Mouse (Mus musculus) heart, adult 2 months (tissue): ENCODE measurements around the gene Trmt61a.

Experiments
- CTCF ChIP-seq: fragments of 200-600 bp; IDR thresholded peaks from 2 replicates; pipeline ENCODE4 v1.8.1; 2022; ENCODE audit warnings: antibody characterized with exemption, mild to moderate bottlenecking, moderate library complexity
- EP300 ChIP-seq: fragments of 200-500 bp; IDR thresholded peaks from 2 replicates; pipeline ENCODE4 v1.6.1; 2011; ENCODE audit warnings: low read depth, low read length, control low read depth; ENCODE audit not compliant: insufficient read depth
- POLR2A ChIP-seq: fragments of 200-500 bp; IDR thresholded peaks from 2 replicates; pipeline ENCODE4 v1.6.1; 2011; ENCODE audit warnings: mild to moderate bottlenecking, low read depth, low read length, control low read depth; ENCODE audit not compliant: insufficient read depth

DNA sequence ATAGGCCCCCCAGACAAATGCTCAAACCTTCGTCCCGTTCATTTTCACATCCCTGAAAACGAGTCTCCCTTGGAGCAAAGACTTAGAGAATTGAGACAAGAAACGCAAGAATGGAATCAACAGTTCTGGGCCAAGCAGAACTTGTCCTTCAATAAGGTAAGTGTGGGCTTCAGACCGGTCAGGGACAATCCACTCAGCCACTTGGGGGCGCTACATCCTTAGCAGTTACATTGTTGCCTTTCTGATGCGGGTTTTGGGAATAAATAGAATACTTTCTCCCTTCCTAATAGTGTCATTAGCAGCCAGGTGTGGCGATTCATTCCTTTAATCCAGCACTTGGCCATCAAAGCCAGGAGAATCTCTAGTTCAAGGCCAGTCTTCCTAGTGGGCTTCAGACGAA, 44.7 kb downstream of the Trmt61a start:
- TF ChIP-seq EP300 (0 out of 2 replicates have a peak, but pooled peaks have one; percentile 15), POLR2A (no peak), CTCF (peak; percentile 83)
